Mouse (Mus musculus) liver, embryonic 14.5 days (tissue): ENCODE measurements around the gene Hist1h2ac. TPM values are rescaled to one million over a fixed set of nuclear protein-coding genes. Genes with fewer than 3 reads are reported as not detected.
"Not testable (repeated sequence)": the region's sequence is repeated elsewhere in the genome, so short reads cannot be mapped to it uniquely, and the experiment has no call there.

Source experiments
- ATAC-seq: fragments of 200-750 bp; cut with Nextera tagmentation; 2 replicates; pipeline ENCODE4 v1.8.0; 2017; ENCODE audit warnings: moderate number of reproducible peaks, mild to moderate bottlenecking, moderate library complexity; ENCODE audit not compliant: insufficient read depth
- DNase-seq, 3 experiments: peaks; one replicate each; pipeline ENCODE4 v3.0.0-alpha.2; 2012 to 2013; ENCODE audit warnings: low read depth in 3 of 3, low spot score in 3 of 3
- H3K27ac ChIP-seq: fragments of 300-500 bp; sonication (generic); 2 replicates; pipeline ENCODE4 v1.5.1; 2014; ENCODE audit warnings: moderate library complexity, mild to moderate bottlenecking, control low read depth, inconsistent platforms
- H3K27me3 ChIP-seq: fragments of 300-500 bp; sonication (generic); 2 replicates; pipeline ENCODE4 v1.6.1; 2014; ENCODE audit warnings: mild to moderate bottlenecking, low read length, moderate library complexity; ENCODE audit not compliant: control insufficient read depth, insufficient read depth
- H3K36me3 ChIP-seq: fragments of 300-500 bp; sonication (generic); replicated peaks from 2 replicates; pipeline ENCODE4 v1.6.1; 2014; ENCODE audit warnings: low read depth; ENCODE audit not compliant: control insufficient read depth, insufficient read depth
- H3K4me1 ChIP-seq, 2 experiments: fragments of 200-500 bp in 1 of 2; fragments of 300-500 bp in 1 of 2; sonication (generic) in 1 of 2; replicated peaks; 2 replicates each; pipeline ENCODE4 v1.6.1; 2012 to 2014; ENCODE audit warnings: antibody characterized with exemption in 1 of 2, inconsistent platforms in 1 of 2, low read length in 1 of 2; ENCODE audit not compliant: control insufficient read depth in 2 of 2, insufficient read depth in 2 of 2
- H3K4me2 ChIP-seq: fragments of 300-500 bp; sonication (generic); 2 replicates; pipeline ENCODE4 v1.6.1; 2014; ENCODE audit warnings: low read depth, mild to moderate bottlenecking, control low read depth, moderate library complexity
- H3K4me3 ChIP-seq, 2 experiments: fragments of 200-500 bp in 1 of 2; fragments of 300-500 bp in 1 of 2; sonication (generic) in 1 of 2; 2 replicates each; pipeline ENCODE4 v1.5.1; 2012 to 2014; ENCODE audit warnings: low read depth in 2 of 2, low read length in 2 of 2, mild to moderate bottlenecking in 2 of 2, control low read depth in 1 of 2, inconsistent platforms in 1 of 2, moderate library complexity in 1 of 2; ENCODE audit not compliant: insufficient read depth in 1 of 2
- H3K9ac ChIP-seq: fragments of 300-500 bp; sonication (generic); replicated peaks from 2 replicates; pipeline ENCODE4 v1.6.1; 2014; ENCODE audit warnings: mild to moderate bottlenecking, control low read depth, moderate library complexity
- H3K9me3 ChIP-seq: fragments of 300-500 bp; sonication (generic); 2 replicates; pipeline ENCODE4 v1.6.1; 2016; ENCODE audit warnings: low read length, mixed read lengths; ENCODE audit not compliant: control insufficient read depth
- CTCF ChIP-seq: IDR thresholded peaks from 2 replicates; pipeline ENCODE4 v1.5.1; 2016; ENCODE audit warnings: antibody characterized with exemption, low read depth, control low read depth
- EP300 ChIP-seq: IDR thresholded peaks from 2 replicates; pipeline ENCODE4 v1.6.1; 2016; ENCODE audit warnings: antibody characterized with exemption, low read depth
- WGBS: fragments of 180-500 bp; shearing (Covaris S2); extraction: QIAGEN DNeasy Blood & Tissue Kit; methylation state at CpG from one replicate; pipeline ENCODE4 v1.1.7; 2014; ENCODE audit not compliant: insufficient replicate concordance; 5-methylcytosine and 5-hydroxymethylcytosine counted together
- polyA plus RNA-seq, 2 experiments: library from polyadenylated mRNA; depleted of rRNA in 1 of 2; stranded (reverse) in 1 of 2; unstranded in 1 of 2; fragments of >200 nt; fragmentation: Nextera tagmentation in 1 of 2; extraction: Ambion mirVana in 1 of 2; gene quantifications; 2 replicates each; pipeline versions ENCODE4 v1.2.1 to v1.2.3; 2012 to 2014

Hist1h2ac gene
- polyA plus RNA-seq, 2 experiments: 1.3 to 1.5 TPM

DNA sequence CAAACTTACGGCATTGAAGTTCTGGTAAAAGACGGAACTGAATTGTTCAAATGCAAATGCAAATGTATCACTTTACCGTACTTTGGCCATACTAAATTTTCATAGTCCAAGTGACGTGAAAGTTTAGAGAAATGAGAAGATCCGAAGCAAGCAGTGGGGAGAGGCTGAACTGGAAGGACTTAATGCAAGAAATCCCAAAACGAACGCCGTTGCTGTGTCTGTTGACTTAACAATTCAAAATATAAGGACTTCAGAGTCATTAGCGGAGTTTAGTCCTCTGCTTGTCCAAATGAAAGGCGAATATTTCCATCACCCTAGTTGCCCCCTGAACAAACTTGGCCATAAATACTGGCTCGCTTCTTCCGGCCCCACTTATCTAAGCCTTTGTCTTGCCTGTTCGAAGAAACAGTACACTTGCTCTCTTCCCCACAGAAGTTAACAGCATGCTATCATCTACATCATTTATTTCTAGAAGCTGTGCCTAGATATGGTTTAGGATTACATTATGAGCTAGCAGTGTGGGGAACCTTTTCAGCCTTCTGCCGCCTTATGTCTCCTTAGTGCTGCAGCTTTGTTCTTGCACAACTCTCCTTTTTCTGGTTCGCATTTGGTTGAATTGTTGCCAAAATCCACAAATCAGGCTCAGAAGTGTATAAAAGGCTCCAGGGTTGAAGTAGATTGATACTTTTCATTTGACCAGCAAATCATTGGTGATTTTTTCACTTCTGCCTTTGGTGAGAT, 1.5 kb upstream of the Hist1h2ac start:
- Histone ChIP-seq H3K36me3 (no peaks in the 10 kb centered on the region), H3K27ac (peak overlapping the region; percentile 98), H3K27me3 (no peaks in the 10 kb centered on the region), H3K4me2 (peak overlapping the region; percentile 87), H3K9me3 (no peaks in the 10 kb centered on the region), H3K4me3 (peak overlapping the region; percentile 67 to 71), H3K4me1 (peaks cover 17 to 37% of the 10 kb centered on the region in 2 experiments), H3K9ac (peak overlapping the region; percentile 94)
- DNase-seq (peak in 1 of 3 experiments; percentile 67), ATAC-seq (no peak)
- TF ChIP-seq EP300 (no peak; the same call in 1 of the 2 replicates), CTCF (no peak)
- WGBS: 4% methylated on average over 15 of the region's 15 CpGs

GRCm38 (mm10) chr13:23684295-23684945, 672 bp upstream of the Hist1h2ac start:
- peaks cover 18 to 40% of the 10 kb centered on the region in 2 experiments for H3K4me1 ChIP-seq
- H3K27me3 ChIP-seq, H3K36me3 ChIP-seq, H3K9me3 ChIP-seq: not testable (repeated sequence)
- ATAC-seq: peak; percentile 31
- H3K27ac ChIP-seq: peak overlapping the region; percentile 98
- TF ChIP-seq EP300: peak; percentile 32
- DNase-seq: peak; percentile 79 to 87 (median 84)
- peak overlapping the region; percentile 94 for H3K9ac ChIP-seq
- peak overlapping the region; percentile 67 to 71 for H3K4me3 ChIP-seq
- under 1% methylated on average over 12 of the region's 37 CpGs for WGBS
- peak overlapping the region; percentile 87 for H3K4me2 ChIP-seq

DNA sequence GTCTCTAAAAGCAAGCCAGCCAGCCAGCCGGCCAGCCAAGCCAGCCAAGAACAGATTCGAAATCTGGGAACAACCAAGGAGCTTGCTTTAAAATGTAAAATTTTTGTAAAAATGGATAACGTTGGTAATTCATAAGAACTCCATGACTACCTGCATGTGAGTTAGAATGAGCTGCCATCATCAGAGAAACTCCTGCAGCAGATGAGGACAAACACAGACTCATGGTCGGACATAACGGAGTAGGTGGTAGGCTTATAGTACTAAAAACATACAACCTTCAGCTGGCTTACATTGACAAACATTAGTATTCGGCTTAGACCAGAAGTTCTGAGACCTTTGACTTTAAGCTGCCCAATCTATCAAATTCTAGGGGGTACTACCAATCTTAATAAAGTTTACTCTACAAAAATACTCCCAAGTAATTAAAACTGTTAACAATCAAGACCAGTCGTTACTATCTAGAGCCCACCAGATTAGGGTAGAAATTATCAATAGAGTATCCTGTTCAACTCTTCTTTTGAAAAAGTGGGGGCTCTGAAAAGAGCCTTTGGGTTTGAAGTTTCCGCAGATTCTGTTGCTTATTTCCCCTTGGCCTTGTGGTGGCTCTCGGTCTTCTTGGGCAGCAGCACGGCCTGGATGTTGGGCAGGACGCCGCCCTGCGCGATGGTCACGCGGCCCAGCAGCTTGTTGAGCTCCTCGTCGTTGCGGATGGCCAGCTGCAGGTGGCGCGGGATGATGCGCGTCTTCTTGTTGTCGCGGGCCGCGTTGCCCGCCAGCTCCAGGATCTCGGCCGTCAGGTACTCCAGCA, 597 bp downstream of the Hist1h2ac start:
- H3K27ac ChIP-seq: peak overlapping the region; percentile 98
- peaks cover 14 to 34% of the 10 kb centered on the region in 2 experiments for H3K4me1 ChIP-seq
- 8% methylated on average over 13 of the region's 30 CpGs for WGBS
- not testable (repeated sequence) for ATAC-seq, H3K27me3 ChIP-seq, H3K36me3 ChIP-seq, H3K9me3 ChIP-seq
- peak overlapping the region; percentile 95 for H3K9ac ChIP-seq
- TF ChIP-seq CTCF: peak; percentile 25; the same call in 1 of the 2 replicates
- peak overlapping the region; percentile 65 to 66 for H3K4me3 ChIP-seq
- peak overlapping the region; percentile 80 for H3K4me2 ChIP-seq
- peak in 1 of 3 experiments; percentile 53 for DNase-seq

DNA sequence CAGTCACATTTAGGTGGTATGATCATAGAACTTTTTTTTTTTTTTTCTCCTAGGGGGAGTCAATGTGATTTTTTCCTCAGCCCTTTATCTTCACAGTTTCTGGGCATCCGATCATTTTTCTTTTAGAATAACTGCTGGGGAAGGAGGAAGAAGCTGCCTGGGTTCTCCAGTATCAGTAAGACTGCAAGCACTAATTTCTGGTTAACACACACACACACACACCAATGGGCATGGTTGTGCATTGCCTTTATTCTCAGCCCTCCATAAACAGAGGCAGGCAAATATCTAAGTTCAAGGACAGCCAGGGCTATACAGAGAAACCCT, 1.2 kb downstream of the Hist1h2ac start:
- Histone ChIP-seq H3K9ac (peak overlapping the region; percentile 95), H3K27me3 (no peaks in the 10 kb centered on the region), H3K4me3 (peak overlapping the region; percentile 65 to 66), H3K4me1 (peaks cover 14 to 30% of the 10 kb centered on the region in 2 experiments), H3K4me2 (peak overlapping the region; percentile 80), H3K27ac (peak overlapping the region; percentile 98), H3K9me3 (no peaks in the 10 kb centered on the region), H3K36me3 (no peaks in the 10 kb centered on the region)
- ATAC-seq (no peak), DNase-seq (peak in 1 of 3 experiments; percentile 55)
- WGBS: 9% methylated on average over 1 of the region's 1 CpGs
- TF ChIP-seq CTCF (no peak), EP300 (no peak)
